Mouse (Mus musculus): ENCODE data around the gene Gal3st1.
"Not testable (repeated sequence)": the region's sequence is repeated elsewhere in the genome, so short reads cannot be mapped to it uniquely, and the experiment has no call there.

Gene Gal3st1

DNA sequence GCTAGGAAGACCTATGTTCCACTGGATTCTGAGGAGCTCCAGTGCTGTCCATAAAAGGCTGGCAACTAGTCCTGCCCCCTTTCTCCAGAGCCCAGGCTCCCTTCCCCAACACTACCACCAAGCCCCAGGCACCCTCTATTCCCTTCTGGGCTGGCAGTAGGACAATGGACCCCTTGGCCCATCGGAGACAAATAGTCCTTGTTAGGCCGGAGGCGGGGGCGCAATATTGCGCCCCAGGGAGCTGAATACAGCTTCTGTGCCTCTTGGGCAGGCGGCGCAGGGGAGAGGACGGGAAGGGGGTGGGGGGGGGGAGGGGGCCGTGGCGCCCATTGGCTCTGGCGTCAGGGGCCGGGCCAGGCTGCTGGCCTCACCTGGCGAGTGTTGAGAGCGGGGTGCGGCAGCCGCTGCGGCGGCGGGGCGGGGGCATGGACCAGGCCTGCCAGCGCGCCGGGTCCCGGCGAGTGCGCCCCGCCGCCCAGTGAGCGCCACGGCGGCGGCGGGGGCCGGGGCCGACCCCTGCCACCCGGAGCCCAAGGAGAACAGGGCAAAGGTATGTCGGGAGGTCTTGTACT lies at the start of gene Gal3st1:
TSS of gene Gal3st1 (plus strand) at position 346 of the 572 bp plus-strand sequence.
- DNase-seq (ENCODE audit: low read depth): no peak

DNA sequence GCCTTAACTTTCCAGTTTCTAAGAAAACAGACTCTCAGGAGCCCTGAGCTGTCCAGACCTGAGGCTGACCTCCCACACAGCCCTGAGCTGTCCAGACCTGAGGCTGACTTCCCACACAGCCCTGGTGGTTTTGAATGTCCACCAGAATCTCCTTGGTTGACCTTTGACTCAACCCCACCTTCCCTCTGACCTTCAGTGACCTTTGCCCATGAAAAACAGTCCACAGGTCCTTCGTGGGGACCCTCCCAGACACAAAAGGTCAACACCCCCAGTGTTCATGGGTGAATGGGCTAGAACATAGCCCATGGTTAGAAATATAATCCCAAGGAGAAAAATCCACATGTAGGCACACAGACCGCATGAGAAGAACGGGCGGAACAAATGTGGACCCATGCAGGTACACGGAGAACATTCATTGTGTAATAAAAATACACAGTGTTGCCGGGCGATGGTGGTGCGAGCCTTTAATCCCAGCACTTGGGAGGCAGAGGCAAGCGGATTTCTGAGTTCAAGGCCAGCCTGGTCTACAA lies 49.6 kb upstream of the Gal3st1 start:
- DNase-seq (ENCODE audit: low read depth): no peak

DNA sequence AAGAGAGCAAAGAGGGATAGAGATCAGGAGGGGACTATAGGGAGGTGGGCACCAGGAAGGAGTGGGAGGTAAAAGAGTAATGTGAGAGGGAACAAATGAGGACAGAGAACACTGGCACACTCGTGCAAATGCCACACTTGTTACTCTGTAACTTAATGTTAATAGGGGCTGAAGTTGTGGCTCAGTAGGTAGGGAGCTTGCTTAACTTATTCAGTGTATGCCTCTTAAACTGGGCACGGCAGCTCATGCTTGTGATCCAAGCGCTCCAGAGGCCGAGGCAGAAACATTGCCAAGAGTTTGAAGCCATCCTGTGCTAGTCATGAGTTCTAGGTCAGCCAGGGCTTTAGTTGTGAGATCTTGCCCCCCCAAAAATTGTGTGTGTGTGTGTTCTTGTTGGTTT lies 48.3 kb upstream of the Gal3st1 start:
- DNase-seq (ENCODE audit: low read depth): no peak

DNA sequence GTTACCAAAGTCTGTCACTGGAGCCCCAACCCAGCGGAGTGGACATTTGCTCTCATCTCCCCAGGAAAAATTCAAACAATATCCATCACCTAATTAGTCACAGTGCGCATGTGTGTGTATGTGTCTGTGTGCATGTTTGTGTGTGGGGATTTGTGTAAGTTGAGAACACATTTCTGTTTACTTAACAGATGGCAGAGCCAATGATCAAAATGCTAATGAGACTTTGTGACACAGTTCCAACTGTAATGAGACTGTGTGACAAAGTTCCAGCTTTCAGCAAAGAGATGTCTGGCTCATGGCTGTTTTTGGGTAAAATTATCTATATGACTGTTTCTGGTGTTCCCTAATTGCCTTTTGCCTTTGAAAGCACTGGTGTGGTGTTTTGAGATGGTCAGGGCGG lies 47.1 kb upstream of the Gal3st1 start:
- DNase-seq (ENCODE audit: low read depth): no peak

DNA sequence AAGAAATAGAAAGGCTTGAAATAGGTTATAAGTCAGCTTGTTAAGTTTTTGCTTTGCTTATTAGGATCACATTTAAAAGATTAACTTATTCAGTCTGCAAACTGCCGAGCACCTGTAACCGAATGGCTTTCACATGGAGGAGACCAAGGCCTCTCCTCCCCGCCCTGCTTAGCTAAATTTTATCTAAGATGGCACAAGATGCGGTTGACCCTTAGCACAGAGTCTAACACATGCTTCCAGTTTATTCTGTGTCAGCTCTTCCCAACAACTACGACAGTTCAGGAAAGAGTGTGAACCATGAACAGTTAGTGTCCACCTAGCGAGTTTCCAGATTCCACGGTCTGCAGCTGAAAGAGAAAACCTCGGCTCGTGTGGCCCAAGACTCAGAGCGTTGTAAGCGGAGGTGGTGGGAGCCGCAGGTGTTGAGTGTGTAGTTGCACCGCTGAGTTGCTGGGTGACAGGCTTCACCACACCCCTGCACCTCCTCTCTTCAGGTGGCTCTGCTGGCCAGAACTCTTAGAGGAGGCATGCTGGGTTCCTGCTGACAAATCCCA lies 46.0 kb upstream of the Gal3st1 start:
- no peak for DNase-seq (ENCODE audit: low read depth)

DNA sequence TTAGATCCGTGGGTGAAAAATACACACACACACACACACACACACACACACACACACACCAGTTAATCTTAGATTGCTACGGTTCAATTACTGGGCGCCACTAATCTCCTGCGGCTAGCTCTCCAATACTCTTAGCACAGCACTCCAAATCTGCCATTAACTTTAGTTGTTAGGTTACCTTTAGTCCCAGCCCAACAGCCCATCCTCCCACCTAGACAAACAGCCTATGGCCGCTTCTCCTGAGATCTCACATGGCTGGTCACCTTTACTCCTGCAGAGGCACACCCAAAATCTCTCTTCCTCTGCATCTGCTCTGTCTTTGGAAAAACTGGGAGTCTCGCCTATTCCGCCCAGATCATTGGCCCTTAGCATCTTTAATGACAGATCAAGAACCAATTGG lies 42.1 kb upstream of the Gal3st1 start:
- no peak for DNase-seq (ENCODE audit: low read depth)

DNA sequence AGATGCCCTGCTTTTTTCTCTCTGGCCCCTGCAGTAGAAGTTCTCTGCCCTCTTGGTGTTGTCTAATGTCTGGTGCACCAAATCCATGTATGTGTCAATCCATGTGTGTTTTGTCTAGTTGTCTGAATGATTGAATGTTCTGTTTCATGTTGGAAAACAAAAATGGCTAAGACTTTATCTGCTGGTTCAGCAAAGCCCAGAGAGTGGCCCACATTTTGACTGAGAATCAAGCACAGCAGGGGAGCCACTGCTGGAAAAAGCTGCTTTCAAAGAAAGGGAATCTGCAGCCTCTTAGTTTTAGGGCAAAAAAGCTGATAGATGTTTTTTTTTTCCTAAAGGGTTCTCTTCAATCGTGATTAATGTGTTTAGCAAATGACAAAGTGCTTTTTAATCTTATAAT lies 37.0 kb upstream of the Gal3st1 start:
- DNase-seq (ENCODE audit: low read depth): no peak

DNA sequence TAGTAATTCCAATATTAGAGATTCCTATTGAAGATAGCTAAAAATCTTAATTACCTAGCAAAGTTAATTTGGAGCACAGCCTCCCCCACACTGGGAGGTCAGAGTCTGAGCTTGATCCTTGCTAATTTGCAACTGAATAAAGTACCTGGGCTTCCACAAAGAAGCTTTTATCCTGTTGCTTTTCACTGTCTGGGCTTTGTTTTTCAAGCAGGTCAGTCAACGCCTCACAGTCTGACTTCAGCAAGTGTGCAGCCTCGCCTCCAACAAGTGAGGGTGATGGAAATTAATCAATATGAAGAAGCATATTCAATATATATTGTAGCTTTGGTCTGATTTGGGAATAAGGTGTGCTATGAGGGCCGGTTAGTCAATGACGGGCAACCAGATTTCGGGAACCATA lies 28.6 kb upstream of the Gal3st1 start:
- DNase-seq (ENCODE audit: low read depth): not testable (repeated sequence)

DNA sequence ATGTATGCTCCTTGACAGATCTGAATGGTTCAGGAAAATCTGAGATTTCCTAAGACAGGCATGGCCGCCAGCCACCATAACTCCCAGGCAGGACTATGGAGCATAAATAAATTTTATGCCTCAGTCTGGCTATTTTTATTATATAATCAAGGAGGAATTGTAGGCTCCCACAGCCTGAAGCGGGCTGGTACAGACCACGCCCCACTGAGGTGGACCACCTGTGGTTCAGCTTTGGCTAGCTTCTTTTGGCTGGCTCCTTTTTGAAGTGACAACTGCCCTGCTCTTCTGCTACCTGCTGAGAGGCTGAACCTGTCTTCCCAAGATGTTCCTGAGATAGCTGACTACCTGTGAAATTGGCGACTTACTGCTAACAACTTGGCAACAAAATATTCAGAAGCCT lies 28.1 kb upstream of the Gal3st1 start:
- DNase-seq (ENCODE audit: low read depth): not testable (repeated sequence)

DNA sequence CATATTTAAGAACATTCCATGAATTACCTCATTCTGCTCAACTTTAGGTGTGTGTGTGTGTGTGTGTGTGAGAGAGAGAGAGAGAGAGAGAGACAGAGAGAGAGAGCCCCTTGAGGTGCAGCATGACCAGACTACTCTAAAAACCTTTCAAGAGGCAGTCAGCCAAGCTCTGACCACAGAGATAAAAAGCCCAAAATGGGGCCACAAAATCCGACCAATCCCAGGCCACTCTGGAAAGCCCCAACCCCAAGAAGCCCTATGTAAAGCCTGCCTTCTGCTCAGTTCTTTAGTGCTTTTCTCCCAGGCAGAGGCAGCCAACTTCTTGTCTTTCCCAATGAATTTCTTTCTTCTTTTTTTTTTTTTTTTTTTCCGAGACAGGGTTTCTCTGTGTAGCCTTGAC lies 22.5 kb upstream of the Gal3st1 start:
- no peak for DNase-seq (ENCODE audit: low read depth)

DNA sequence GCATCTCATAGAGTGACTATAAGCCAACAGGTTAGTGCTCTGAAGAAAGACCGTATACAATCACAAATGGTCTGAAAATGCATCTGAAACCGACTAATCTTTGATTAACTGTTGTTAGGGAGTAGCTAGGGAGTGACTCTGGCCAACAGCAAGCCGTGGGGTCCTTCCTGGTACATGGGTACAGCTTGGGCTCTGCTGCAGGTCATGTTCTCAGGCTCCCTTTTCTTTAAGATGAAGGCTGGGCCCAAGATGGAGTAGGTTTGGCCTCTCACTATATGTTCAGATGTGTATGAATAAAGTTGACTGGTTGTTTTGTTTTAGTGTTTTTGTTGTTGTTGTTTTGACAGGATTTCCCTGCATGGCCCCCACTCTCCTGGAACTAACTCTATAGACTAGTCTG lies 21.7 kb upstream of the Gal3st1 start:
- no peak for DNase-seq (ENCODE audit: low read depth)

DNA sequence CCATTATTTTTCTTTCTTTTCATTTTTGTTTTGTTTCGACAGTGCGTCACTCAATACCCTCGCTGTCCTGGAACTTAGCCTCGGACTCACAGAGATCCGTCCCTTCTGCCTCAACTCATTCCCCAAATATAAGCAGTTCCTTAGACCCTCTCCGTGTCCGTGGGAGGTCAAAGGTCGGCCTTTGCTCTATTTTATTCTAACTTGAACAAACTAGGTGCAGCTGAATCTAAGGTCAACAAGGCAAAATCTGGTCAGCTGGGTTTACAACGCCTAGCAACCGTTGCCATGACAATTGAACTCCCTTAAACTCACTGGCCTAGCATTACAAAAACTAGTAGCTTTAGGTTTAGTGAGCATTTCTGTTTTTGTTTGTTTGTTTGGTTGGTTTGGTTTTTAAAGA lies 20.3 kb upstream of the Gal3st1 start:
- no peak for DNase-seq (ENCODE audit: low read depth)

DNA sequence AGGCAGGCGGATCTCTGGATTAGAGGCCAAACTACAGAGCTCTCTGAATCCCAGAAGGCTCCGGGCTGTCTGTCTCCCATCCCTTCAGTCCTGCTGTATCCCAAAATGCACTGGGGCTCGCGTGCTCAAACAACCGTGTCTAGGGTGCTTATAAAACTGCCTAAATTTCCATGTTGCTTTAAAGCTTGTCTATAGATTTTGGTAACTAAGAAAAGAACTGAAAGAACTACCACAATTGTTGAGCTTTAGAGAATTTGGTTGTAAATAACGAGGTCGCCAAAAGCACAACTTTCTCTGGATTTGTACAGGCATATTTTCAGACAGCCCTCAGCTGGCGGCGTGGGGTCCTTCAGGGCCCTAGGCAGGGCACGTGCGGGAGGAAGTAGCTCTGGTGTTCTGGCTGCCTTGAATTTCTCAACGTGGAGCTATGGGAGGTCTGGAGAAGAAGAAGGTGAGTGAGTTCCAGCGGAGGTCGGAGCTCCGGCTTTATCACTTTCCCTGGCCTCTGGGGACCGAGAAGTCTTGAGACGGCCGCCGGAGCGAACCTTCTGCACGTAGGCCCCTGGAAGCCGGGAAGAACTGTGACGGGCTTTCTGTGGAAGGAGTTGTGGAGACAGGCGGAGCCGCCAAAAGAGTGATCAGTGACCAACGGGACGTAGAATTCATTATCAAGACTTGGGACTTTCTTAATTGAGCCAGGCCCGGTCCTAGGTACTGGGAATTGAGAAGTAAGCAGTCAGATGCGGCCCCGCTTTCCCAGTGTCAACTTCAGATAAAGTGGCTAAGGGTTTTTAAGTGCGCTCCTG lies 19.6 kb upstream of the Gal3st1 start, which contains the start of gene Pes1:
TSS of gene Pes1 (plus strand) at position 366 of the 806 bp plus-strand sequence.
- peak; percentile 95 for DNase-seq (ENCODE audit: low read depth)

DNA sequence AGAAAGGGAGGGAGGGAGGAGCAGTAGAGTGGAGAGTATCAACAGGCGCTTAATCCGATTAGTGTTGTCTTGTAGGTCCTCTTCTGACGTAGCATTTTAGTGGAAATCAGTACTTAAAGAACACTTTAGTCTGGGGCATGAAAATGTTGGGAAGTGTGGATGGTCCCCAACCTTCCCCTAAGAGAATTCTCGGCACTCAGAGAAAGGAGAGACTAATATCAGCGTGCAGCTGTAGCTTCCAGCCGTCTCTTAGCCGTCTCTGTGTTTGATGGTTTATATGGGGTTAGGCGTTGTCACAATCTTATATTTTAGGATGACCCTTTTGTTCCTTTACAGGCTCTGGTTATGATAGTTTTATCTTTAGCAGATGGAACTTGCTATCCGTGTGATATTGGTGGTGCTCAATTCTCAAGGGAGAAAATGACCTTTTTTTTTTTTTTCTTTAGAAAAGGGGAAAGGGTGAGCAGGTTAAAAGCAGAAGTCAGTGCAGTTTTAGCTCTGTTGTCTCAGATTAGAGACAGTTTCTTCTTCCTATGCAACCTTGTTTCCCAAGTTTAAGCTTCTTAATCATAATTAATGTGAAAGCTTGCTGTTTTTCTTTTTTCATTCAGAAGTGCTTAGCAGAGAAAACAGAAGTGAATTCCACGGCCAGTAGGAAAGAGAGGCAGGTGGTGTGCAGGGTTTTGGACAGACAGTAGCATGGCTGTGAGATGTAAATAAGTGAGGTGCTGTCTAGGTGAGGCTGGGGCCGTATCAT lies 18.8 kb upstream of the Gal3st1 start:
- peak; percentile 22 for DNase-seq (ENCODE audit: low read depth)

DNA sequence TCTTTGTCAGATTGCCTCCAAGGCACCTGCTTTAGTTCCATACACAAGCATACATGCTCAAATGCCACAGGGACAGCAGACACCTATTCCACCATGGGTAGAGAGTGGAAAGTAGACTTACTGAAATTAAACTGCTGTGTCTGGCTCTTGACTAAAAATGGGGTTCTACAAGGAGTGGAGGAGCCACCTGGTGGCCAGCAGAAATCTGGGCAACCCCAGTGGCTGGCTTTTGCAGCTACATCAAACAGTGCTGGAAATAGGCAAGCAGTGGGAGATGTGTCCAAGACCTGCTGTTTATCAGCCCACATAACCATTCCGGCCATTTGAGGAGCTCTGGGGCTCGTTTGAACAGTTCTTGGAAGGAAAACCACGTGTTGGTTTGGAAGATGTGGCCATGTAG lies 13.6 kb upstream of the Gal3st1 start:
- peak; percentile 7 for DNase-seq (ENCODE audit: low read depth)

DNA sequence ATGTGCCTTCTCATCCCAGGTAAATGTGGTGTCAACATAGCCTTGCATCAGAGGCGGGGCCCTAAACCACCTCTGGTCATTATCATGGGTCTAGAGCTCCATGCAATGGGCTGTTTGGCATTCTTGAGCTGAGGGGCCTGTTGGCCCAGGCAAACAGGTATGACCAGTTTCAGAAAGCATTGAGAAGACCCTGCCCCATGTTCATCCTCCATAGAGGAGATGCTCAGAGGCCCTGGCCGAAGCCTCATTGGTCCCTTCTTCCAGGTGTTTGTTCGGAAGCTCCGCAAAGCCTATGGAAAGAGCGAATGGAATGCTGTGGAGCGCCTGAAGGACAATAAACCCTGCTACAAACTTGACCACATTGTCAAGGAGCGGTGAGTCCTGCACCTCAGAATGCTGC lies 13.1 kb upstream of the Gal3st1 start:
- no peak for DNase-seq (ENCODE audit: low read depth)

DNA sequence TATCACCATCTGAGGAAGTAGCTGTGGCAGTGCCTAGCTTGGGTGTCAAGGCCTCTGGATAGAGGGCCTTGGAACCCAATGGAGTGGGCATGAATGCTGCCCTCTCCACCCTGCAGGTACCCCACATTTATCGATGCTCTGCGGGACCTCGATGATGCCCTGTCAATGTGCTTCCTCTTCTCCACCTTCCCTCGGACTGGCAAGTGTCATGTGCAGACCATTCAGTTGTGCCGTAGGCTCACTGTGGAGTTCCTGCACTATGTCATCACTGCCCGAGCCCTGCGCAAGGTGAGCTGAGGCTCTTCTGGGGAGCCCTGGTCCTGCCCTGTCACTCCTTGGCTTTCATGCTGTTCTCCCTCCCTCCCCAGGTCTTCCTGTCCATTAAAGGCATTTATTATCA lies 10.4 kb upstream of the Gal3st1 start:
- DNase-seq (ENCODE audit: low read depth): no peak

DNA sequence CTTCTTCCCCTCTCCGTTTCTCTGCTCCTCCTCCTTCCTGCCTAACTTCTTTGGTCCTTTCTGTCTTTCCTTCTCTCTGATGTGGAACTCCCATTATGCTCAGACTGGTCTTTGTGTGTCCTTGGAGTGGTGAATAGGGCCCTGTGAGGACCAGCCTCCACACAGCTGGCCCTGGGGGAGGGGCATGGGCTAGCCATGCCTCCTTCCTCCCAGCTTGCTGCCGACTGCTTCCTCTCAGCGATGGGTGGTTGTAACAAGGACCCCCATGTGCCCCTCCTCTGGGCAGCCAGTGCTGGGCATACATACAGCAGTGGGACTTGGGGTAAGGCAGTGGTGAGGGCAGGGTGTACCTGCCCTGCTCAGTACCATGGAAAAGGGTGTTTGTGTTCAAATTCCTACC lies 9.1 kb upstream of the Gal3st1 start:
- no peak for DNase-seq (ENCODE audit: low read depth)

DNA sequence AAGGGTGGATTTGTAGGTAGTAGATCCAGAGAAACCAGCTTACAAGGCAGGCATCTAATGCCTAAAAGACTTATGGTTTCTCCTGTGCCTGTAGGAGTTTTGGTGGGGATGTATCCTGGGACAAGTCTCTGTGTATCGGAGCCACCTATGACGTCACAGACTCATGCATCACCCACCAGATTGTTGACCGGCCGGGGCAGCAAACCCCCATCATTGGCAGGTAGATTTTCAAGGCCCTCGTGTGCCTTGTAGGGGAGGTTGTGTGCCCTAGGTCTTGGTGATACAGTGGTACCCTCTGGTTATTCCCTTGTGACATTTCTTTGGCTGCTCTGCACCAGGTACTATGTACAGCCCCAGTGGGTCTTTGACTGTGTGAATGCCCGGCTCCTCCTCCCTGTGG lies 6.8 kb upstream of the Gal3st1 start, which contains the start of gene 4930556J24Rik:
TSS of gene 4930556J24Rik (minus strand) at position 101 of the 400 bp plus-strand sequence.
- DNase-seq (ENCODE audit: low read depth): no peak

DNA sequence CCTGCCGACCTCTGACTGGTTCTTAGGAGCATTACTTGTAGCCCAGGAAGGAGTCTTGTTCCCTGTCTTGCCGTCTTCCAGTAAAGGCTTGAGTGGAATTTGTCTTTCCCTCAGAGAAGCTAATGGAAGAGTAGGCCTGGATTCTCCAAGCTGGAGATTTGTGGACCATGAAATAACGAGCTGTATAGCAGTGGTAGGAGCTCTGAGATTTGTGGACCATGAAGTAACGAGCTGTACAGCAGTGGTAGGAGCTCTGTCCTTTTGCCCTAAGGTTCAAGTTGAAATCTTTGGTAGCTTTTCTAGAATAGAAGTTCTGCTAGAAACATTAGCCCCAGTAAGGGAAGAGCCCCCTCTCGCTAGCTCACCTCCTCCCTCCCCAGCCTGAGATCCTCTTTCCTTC lies 5.0 kb upstream of the Gal3st1 start:
- DNase-seq (ENCODE audit: low read depth): no peak

DNA sequence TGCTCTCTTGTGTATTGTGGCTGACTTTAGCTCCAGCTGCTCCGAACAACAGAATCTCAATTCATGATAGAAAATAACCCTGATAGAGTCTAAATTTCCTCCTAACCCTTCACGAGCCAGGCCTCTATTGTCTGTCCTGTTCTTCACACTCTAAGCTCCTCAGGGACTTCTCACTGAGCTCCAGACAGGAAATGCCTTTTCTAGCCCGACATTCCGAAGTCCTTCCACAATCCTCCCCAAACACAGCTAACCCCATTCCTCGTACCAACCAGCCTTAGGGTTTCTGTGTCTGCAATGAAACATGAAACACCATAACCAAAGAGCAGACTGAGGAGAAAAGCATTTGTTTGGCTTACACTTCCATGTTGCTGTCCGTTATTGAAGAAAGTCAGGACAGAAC lies 1.9 kb upstream of the Gal3st1 start:
- no peak for DNase-seq (ENCODE audit: low read depth)
